Mouse (Mus musculus): ENCODE results near the gene Sh3rf1. TPM values are rescaled to one million over a fixed set of nuclear protein-coding genes. Genes with fewer than 3 reads are reported as not detected.

The Sh3rf1 gene
- polyA plus RNA-seq, 1 experiment from 2014 or later, result 13.8 TPM

DNA sequence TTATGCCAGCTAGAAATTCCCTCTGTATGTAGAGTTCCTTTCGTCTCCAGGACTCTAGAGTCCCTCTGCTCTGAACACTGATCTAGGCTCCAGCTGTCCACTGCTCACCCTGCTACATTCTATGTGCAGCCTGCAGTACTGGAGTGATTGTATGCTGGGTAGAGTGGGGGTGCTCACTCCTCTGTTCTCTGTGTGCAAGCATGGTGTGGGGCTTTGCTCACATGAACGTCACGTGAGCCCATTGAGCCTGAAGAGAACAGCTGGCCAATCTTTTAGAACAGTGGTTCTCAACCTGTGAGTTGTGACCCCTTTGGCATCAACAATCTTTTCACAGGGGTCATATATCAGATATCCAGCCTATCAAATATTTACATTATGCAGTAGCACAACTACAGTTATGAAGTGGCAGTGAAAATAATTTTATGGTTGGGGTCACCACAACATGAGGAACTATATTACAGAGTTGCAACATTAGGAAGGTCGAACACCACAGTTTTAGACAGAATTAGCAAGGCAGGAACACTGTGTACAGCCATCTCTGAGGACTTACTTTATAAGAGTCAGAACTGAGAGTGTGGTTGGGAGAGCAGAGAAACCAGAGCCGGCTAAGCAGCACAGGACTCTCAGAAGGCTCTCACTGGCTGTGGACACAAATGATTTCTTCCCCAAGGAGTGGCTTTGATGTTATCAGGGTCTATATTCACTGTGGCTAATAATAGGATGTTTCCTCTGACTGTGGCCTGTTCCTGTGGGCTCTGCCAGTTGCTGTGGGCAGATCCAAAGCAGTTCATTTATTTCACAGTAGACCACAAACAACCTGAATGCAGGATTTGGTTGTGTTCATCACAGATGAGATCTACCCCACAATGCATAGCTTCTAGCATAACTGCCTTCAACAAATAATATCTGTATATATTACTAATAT, 38.1 kb upstream of the Sh3rf1 start:
- no peaks in the 10 kb centered on the region for H3K36me3 ChIP-seq (ENCODE audit: control insufficient read depth, insufficient read depth, low read length)
- DNase-seq (ENCODE audit: low spot score) (no peak), ATAC-seq (replicated peaks; ENCODE audit: low FRiP score, low TSS enrichment, low read depth) (no peak)
- H3K9ac ChIP-seq (ENCODE audit: low read length), result no peak overlapping the region
- WGBS, result 59% methylated on average over 5 of the region's 5 CpGs
- H3K27me3 ChIP-seq (replicated peaks; ENCODE audit: control insufficient read depth, insufficient read depth, low read length), result no peaks in the 10 kb centered on the region
- no peaks in the 10 kb centered on the region for H3K9me3 ChIP-seq (ENCODE audit: control insufficient read depth, low read length)
- no peak overlapping the region for H3K4me2 ChIP-seq (ENCODE audit: low read length)
- H3K27ac ChIP-seq (ENCODE audit: low read depth), result no peak overlapping the region
- no peak overlapping the region for H3K4me3 ChIP-seq (ENCODE audit: low read depth, low read length)
- no peaks in the 10 kb centered on the region for H3K4me1 ChIP-seq (replicated peaks; ENCODE audit: control insufficient read depth, insufficient read depth, low read length)

DNA sequence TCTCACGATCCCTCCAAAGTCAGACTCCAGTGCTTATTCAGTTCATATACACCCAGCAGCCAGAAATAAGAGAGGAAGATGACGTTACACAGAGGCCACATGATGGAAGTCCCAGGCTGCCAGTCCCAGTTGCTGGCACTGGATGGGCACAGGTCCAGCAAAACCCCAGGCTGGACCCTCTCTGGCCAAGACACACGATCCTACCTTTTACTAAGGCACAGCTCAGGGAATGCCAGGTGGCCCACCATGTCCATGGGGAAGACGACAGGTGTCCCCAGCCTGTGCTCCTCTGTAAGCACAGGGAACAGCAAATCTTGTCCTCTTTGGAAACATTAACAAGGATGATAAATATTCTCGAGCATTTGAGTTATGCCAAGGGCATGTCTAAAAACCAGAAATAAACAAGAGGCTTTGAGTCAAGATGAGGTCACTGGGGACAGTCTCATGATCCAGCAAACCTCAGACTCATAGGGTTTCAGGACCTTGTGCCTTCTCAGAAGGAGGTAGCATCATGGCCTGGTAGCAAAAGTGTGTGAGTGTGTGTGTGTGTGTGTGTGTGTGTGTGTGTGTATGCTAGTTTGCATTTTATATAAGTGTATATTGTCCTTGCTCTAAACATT, 29.3 kb upstream of the Sh3rf1 start:
- DNase-seq (ENCODE audit: low spot score) (no peak), ATAC-seq (replicated peaks; ENCODE audit: low FRiP score, low TSS enrichment, low read depth) (no peak)
- WGBS, result 71% methylated on average over 5 of the region's 5 CpGs

DNA sequence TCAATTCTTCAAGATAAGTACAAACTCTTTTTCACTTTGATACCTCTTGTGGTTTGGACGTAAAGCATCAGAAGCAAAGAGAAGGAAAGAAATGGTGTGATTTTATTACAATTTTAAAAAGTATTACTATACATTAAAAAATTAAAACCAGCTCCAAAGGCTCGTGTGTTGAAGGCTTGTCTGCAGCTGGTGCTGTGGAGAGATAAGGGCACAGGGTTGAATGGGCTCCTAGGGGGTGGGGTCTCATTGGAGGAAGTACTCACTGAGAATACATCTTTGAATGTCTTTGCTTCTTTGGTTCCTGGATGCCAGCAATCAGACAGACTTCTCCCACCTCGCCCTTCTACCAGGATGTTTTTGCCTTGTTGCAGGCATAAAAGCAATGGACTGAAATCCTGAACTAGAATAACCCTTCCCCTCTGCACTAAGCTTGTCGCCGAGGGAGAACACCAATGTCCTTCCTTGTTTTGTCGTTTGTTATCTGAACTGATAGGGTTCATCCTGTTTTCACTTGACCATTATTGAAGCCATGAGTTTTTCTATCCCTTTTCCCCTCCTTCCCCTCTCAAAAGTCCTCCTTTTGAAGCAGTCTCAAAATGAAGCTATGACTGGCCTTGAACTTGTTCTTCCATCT, 23.3 kb upstream of the Sh3rf1 start:
- Histone ChIP-seq H3K4me2 (ENCODE audit: low read length) (no peak overlapping the region), H3K36me3 (ENCODE audit: control insufficient read depth, insufficient read depth, low read length) (no peaks in the 10 kb centered on the region), H3K9ac (ENCODE audit: low read length) (no peak overlapping the region), H3K4me1 (replicated peaks; ENCODE audit: control insufficient read depth, insufficient read depth, low read length) (no peaks in the 10 kb centered on the region), H3K4me3 (ENCODE audit: low read depth, low read length) (no peak overlapping the region), H3K9me3 (ENCODE audit: control insufficient read depth, low read length) (no peaks in the 10 kb centered on the region), H3K27ac (ENCODE audit: low read depth) (no peak overlapping the region), H3K27me3 (replicated peaks; ENCODE audit: control insufficient read depth, insufficient read depth, low read length) (no peaks in the 10 kb centered on the region)
- 77% methylated on average over 6 of the region's 6 CpGs for WGBS
- DNase-seq (ENCODE audit: low spot score), result no peak
- no peak for ATAC-seq (replicated peaks; ENCODE audit: low FRiP score, low TSS enrichment, low read depth)

More for the DNA sequence above, 29.3 kb upstream of the Sh3rf1 start:
- Histone ChIP-seq H3K9me3 (ENCODE audit: control insufficient read depth, low read length) (no peaks in the 10 kb centered on the region), H3K36me3 (ENCODE audit: control insufficient read depth, insufficient read depth, low read length) (no peaks in the 10 kb centered on the region), H3K9ac (ENCODE audit: low read length) (no peak overlapping the region), H3K4me1 (replicated peaks; ENCODE audit: control insufficient read depth, insufficient read depth, low read length) (no peaks in the 10 kb centered on the region), H3K27ac (ENCODE audit: low read depth) (no peak overlapping the region), H3K27me3 (replicated peaks; ENCODE audit: control insufficient read depth, insufficient read depth, low read length) (no peaks in the 10 kb centered on the region), H3K4me3 (ENCODE audit: low read depth, low read length) (no peak overlapping the region), H3K4me2 (ENCODE audit: low read length) (no peak overlapping the region)

DNA sequence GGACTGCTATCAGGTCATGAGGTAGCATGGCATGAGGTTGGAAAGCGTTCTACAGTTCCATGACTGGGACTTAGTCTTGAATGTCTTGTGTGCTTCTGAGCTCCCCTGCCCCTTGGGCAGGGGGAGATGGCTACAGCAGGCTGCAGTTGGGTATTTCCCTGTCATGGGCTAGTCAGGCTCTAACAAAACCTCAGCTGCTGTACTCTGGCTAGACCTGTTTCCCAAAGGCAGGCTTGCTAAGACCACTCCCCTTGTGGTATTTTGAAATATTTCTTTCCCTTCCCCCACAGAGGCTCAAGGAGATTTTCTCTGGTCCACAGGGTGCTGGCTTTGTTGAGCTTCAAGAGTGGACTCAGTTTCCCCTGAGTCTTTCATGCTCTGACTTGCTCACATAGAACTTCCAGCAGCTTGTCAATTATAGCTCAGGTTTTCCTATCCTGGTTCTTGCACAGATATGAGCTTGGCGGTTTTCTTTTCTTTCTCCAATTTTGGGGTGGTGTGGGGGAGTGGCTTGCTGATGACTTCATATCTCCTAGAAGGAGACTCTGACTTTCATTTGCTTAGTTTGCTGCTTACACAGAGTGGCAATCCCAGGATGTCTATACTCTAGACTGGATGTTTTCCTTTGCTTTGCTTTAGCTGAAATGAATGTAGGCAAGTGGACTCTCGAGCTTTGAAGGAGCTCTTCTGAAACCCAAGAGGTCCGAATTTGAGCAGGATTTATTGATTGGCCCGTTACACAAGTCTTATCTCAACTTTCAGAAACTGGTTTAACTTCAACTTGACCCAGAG, 20.4 kb upstream of the Sh3rf1 start:
- no peak overlapping the region for H3K9ac ChIP-seq (ENCODE audit: low read length)
- H3K4me2 ChIP-seq (ENCODE audit: low read length), result no peak overlapping the region
- no peak overlapping the region for H3K4me3 ChIP-seq (ENCODE audit: low read depth, low read length)
- H3K27me3 ChIP-seq (replicated peaks; ENCODE audit: control insufficient read depth, insufficient read depth, low read length), result no peaks in the 10 kb centered on the region
- WGBS, result 76% methylated on average over 5 of the region's 5 CpGs
- no peaks in the 10 kb centered on the region for H3K36me3 ChIP-seq (ENCODE audit: control insufficient read depth, insufficient read depth, low read length)
- DNase-seq (ENCODE audit: low spot score) (no peak), ATAC-seq (replicated peaks; ENCODE audit: low FRiP score, low TSS enrichment, low read depth) (no peak)
- no peaks in the 10 kb centered on the region for H3K4me1 ChIP-seq (replicated peaks; ENCODE audit: control insufficient read depth, insufficient read depth, low read length)
- no peak overlapping the region for H3K27ac ChIP-seq (ENCODE audit: low read depth)
- H3K9me3 ChIP-seq (ENCODE audit: control insufficient read depth, low read length), result no peaks in the 10 kb centered on the region

DNA sequence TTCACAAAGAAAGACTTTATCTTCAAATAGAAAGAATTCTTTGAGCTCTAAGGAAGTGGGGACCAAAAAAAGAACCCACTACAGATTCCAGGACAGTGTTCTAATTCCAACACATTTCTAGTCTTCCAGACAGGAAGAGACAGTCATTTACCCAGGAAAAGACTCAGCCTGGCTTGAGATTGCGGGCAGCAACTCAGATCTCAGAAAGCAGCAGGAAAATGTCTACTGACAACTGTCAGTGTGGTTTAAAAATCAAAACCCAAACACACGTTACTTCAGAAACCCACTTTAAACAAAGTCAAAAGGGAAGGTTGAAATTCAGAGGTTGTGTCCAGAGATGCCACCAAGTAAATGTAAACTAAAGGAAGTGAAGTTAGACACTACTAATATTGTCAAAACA, 16.8 kb upstream of the Sh3rf1 start:
- no peaks in the 10 kb centered on the region for H3K27me3 ChIP-seq (replicated peaks; ENCODE audit: control insufficient read depth, insufficient read depth, low read length)
- H3K27ac ChIP-seq (ENCODE audit: low read depth), result no peak overlapping the region
- H3K4me3 ChIP-seq (ENCODE audit: low read depth, low read length), result no peak overlapping the region
- no peak for ATAC-seq (replicated peaks; ENCODE audit: low FRiP score, low TSS enrichment, low read depth)
- no peak for DNase-seq (ENCODE audit: low spot score)
- no peaks in the 10 kb centered on the region for H3K9me3 ChIP-seq (ENCODE audit: control insufficient read depth, low read length)
- H3K9ac ChIP-seq (ENCODE audit: low read length), result no peak overlapping the region
- whole genome bisulfite sequencing, result 31% methylated on average over 2 of the region's 2 CpGs
- H3K4me1 ChIP-seq (replicated peaks; ENCODE audit: control insufficient read depth, insufficient read depth, low read length), result no peaks in the 10 kb centered on the region
- H3K36me3 ChIP-seq (ENCODE audit: control insufficient read depth, insufficient read depth, low read length), result no peaks in the 10 kb centered on the region
- H3K4me2 ChIP-seq (ENCODE audit: low read length), result no peak overlapping the region

DNA sequence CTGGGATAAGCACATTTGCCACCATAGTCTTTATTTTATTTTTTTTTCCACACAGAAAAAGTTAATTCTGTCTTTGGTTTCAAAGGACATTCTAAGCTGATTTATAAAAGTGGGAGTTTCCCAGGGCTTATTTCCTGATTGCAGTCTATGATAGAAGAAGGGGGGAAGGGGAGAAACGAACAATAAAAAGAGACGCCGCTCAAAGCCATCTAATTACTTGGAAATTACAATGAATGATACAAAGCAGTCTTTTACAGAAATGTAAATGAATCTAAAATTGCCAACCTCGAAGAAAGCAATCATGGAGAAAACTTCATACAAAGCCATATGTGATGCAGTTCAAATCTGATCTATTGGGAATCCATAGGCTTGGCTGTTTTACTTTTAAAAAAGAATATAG, 16.0 kb upstream of the Sh3rf1 start:
- Histone ChIP-seq H3K9me3 (ENCODE audit: control insufficient read depth, low read length) (no peaks in the 10 kb centered on the region), H3K36me3 (ENCODE audit: control insufficient read depth, insufficient read depth, low read length) (no peaks in the 10 kb centered on the region), H3K27me3 (replicated peaks; ENCODE audit: control insufficient read depth, insufficient read depth, low read length) (no peaks in the 10 kb centered on the region), H3K4me3 (ENCODE audit: low read depth, low read length) (no peak overlapping the region), H3K27ac (ENCODE audit: low read depth) (no peak overlapping the region), H3K4me1 (replicated peaks; ENCODE audit: control insufficient read depth, insufficient read depth, low read length) (no peaks in the 10 kb centered on the region), H3K9ac (ENCODE audit: low read length) (no peak overlapping the region), H3K4me2 (ENCODE audit: low read length) (no peak overlapping the region)
- DNase-seq (ENCODE audit: low spot score) (no peak), ATAC-seq (replicated peaks; ENCODE audit: low FRiP score, low TSS enrichment, low read depth) (no peak)
- 81% methylated on average over 4 of the region's 4 CpGs for WGBS

DNA sequence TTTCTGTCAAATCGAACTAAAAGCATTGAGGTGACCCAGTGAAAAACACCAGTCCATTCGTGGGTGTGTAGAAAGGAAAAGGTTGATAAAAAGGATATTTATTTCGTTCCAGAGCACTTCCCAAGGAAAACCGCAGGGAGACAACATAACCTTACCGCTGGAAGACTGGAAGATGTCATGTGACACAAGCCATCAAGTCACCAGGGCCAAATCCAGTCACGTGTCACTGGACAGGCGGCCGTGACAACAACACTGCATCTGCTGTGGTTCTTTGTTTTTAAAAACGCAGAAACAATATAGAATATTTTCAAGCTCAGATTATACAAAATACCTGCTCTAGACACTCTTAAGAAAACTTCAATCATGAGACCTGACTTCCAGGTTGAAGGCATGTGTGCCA, 15.0 kb upstream of the Sh3rf1 start:
- H3K9ac ChIP-seq (ENCODE audit: low read length), result no peak overlapping the region
- DNase-seq (ENCODE audit: low spot score), result no peak
- H3K9me3 ChIP-seq (ENCODE audit: control insufficient read depth, low read length), result no peaks in the 10 kb centered on the region
- 88% methylated on average over 9 of the region's 9 CpGs for WGBS
- H3K27ac ChIP-seq (ENCODE audit: low read depth), result no peak overlapping the region
- no peak overlapping the region for H3K4me2 ChIP-seq (ENCODE audit: low read length)
- no peaks in the 10 kb centered on the region for H3K4me1 ChIP-seq (replicated peaks; ENCODE audit: control insufficient read depth, insufficient read depth, low read length)
- H3K27me3 ChIP-seq (replicated peaks; ENCODE audit: control insufficient read depth, insufficient read depth, low read length), result no peaks in the 10 kb centered on the region
- no peaks in the 10 kb centered on the region for H3K36me3 ChIP-seq (ENCODE audit: control insufficient read depth, insufficient read depth, low read length)
- no peak for ATAC-seq (replicated peaks; ENCODE audit: low FRiP score, low TSS enrichment, low read depth)
- no peak overlapping the region for H3K4me3 ChIP-seq (ENCODE audit: low read depth, low read length)

DNA sequence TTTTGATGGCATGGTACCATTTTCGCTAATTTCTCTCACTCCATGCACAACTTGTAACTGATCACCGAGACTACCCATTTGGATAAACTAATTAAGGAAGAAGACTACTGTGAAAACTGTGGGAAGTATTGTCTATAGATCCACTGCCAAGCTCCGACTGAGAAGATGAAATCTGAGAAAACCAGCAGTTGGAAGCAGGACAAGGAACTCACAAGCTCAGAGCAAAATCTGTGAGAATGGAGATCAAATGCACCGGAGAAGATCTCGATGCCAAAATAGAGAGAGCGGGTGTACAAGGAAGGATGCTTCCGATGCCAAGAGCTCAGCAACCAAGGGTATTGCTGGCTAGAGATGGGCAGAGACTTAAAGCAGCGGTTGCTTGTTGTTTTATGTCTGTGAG, 12.8 kb upstream of the Sh3rf1 start:
- WGBS, result 80% methylated on average over 8 of the region's 8 CpGs
- no peak for DNase-seq (ENCODE audit: low spot score)

More for the DNA sequence above, 12.8 kb upstream of the Sh3rf1 start:
- H3K27ac ChIP-seq (ENCODE audit: low read depth), result no peak overlapping the region
- ATAC-seq (replicated peaks; ENCODE audit: low FRiP score, low TSS enrichment, low read depth), result no peak
- H3K9ac ChIP-seq (ENCODE audit: low read length), result no peak overlapping the region
- no peak overlapping the region for H3K4me2 ChIP-seq (ENCODE audit: low read length)
- no peaks in the 10 kb centered on the region for H3K4me1 ChIP-seq (replicated peaks; ENCODE audit: control insufficient read depth, insufficient read depth, low read length)
- no peaks in the 10 kb centered on the region for H3K36me3 ChIP-seq (ENCODE audit: control insufficient read depth, insufficient read depth, low read length)
- H3K27me3 ChIP-seq (replicated peaks; ENCODE audit: control insufficient read depth, insufficient read depth, low read length), result no peaks in the 10 kb centered on the region
- no peaks in the 10 kb centered on the region for H3K9me3 ChIP-seq (ENCODE audit: control insufficient read depth, low read length)
- H3K4me3 ChIP-seq (ENCODE audit: low read depth, low read length), result no peak overlapping the region

Data from intestine, embryonic 14.5 days (tissue).